Mouse (Mus musculus): ENCODE results near the gene Ppm1h.

Ppm1h gene

DNA sequence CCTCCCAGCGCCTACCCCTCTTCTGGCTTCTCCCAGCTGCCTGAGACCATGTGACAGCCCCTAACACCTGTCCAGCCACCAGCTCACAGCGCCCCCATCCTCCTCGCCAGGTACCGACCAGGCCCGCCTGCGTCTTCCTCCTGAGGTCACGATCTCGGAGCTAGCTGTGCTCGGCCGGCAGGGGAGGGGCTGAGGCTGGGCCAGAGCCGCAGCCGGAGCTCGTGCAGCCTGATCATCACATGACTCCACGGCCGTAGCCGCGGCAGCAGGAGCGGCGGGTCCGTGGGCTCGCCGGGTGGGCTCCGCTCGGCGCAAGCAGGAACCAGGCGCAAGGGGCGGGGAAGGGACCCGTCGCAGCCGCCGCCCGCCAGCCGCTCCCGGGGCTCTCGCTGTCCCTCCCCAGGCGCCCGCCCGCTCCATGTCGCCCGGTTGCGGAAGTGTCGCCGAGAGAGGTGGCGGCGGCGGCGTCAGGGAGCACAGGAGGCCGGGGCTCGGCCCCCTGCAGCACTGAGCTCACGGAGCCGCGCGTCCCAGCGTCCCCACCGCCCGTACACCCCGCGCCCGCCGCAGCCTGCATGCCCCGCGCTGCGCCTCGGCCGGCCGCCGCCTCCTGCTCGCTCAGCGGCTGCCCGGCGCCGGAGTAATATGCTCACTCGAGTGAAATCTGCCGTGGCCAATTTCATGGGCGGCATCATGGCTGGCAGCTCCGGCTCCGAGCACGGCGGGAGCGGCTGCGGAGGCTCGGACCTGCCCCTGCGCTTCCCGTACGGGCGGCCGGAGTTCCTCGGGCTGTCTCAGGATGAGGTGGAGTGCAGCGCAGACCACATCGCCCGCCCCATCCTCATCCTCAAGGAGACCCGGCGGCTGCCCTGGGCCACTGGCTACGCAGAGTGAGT, at the start of gene Ppm1h:
Gene Ppm1h, plus strand, starts transcription at position 222 of the 896 bp plus-strand sequence.
- in situ Hi-C loops (cut with MboI, MseI), result loop anchor here (5.0 kb wide), 1 partner anchor 104 kb away; no protein-coding TSS in a partner anchor

GRCm38 (mm10) chr10:122629003-122629402, 49.6 kb upstream of the Ppm1h start:
- in situ Hi-C loops (cut with MboI, MseI), result no loop called here

DNA sequence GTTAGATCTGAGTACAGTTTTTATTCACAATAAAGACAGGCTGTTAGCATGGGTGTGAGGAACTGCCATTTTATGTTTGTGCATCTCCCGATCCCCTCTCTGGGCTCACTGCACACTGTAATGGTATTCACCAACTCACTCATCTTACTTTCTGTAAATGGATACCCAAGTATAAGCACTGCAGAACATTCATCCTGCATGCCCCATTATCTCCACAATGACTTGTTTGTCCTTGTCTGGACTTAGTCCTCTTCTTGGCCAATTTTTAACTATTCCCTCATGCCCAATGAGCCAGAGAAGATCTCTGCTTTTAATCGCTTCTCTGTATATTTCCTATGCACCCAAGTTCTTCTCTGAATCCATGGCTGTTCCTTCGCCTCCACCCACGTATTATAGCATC, 38.7 kb upstream of the Ppm1h start:
- in situ Hi-C loops (cut with MboI, MseI), result no loop called here

DNA sequence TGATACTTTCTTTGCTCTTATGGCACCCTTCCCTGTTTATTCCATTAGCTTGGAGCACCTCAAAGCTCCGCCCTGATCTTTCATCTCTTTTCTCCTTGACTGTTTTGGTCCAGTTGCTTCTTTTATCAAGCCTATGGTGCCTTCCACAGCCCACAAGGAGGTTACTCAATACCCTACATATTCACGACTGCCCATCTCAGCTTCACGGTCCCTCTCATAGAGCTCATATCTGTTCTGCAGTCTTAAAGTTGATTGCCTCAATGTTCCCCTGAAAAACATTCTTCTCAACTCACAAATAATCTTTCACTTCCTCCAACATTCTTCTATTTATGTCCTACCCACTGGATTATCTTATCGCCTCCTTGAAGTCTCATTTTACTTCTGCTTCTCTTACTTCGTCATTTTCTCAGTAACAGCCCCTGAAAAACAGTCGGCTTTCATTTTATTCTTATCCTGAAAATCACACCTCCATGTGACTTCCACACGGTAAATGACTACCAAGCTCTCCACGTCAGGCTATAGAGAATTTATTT, 37.2 kb upstream of the Ppm1h start:
- in situ Hi-C loops (cut with MboI, MseI), result no loop called here

GRCm38 (mm10) chr10:122642125-122642524, 36.4 kb upstream of the Ppm1h start:
- in situ Hi-C loops (cut with MboI, MseI), result no loop called here

GRCm38 (mm10) chr10:122651932-122652331, 26.6 kb upstream of the Ppm1h start:
- in situ Hi-C loops (cut with MboI, MseI), result no loop called here

- in situ Hi-C loops (cut with MboI, MseI), result no loop called here
Measured at GRCm38 (mm10) chr10:122652578-122652977, 26.0 kb upstream of the Ppm1h start.

DNA sequence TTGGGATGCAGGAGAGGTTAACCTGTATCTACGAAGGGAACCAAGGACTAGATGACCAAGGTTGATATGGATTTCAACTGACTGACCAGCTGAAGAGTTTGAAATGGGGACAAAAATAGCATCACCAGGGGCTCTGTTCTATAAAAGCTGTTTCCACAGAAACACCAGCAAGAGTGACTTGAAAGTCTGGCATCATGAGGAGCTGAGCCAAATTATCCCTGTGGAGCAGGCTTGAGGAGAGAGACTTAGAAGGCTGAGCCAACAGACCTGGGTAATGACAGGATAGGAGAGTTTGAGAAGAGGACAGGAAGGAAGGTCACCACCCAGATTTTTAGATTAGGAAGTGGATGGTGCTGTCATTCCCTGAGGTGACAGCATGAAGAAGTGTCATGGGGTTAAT, 12.9 kb upstream of the Ppm1h start:
- in situ Hi-C loops (cut with MboI, MseI), result no loop called here

DNA sequence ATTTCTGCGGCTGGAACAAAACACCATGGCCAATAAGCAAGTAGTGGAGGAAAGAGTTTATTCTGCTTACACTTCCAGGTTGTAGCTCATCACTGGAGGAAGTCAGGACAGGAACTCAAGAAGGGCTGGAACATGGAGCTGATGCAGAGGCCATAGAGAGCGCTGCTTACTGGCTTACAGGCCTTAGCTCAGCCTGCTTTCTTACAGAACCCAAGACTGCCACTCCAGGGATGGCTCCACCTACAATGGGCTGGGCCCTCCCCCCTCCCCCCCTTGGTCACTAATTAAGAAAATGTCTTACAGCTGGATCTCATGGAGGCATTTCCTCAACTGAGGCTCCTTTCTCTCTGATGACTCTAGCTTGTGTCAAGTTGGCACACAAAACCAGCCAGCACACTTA, 7.3 kb upstream of the Ppm1h start:
- in situ Hi-C loops (cut with MboI, MseI), result no loop called here

- in situ Hi-C loops (cut with MboI, MseI), result no loop called here
Measured at GRCm38 (mm10) chr10:122672044-122672443, 6.5 kb upstream of the Ppm1h start.

- in situ Hi-C loops (cut with MboI, MseI), result loop anchor here (5.0 kb wide), 1 partner anchor 103 kb away; no protein-coding TSS in a partner anchor
Measured at GRCm38 (mm10) chr10:122679437-122680045, 979 bp downstream of the Ppm1h start.

DNA sequence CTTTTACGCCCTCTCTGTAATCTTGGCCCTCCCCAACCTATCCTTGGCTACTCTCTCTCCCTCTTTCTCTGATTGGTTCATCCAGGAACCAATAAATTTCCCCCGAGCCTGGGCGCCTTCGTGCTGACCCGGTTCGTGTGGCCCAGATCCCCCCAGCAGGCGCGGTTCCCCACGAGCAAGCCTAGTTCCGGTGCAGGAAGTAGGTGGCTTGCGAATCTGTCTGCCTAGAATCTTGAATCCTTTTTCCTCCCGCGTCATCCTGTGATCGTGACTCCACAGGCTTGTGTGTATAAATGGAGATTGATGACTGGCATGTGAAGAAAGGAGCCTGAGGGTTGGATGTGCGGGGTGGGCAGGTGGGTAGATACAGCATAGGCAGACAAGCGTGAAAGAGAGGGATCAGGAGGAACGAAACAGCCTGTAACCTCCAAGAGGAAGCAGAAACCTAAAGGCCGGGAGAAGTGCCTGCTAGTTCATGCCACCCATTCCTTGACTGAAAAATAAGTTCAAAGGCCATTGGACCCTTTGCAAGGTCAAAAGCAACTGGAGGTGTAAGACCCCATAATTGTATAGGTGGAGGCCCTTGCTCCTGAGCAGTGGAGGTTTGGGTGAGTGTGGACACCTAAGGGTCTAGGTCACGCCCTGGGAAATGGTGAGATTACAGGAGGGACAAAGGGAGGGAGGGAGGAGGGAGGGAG, 2.0 kb downstream of the Ppm1h start:
- in situ Hi-C loops (cut with MboI, MseI), result no loop called here

DNA sequence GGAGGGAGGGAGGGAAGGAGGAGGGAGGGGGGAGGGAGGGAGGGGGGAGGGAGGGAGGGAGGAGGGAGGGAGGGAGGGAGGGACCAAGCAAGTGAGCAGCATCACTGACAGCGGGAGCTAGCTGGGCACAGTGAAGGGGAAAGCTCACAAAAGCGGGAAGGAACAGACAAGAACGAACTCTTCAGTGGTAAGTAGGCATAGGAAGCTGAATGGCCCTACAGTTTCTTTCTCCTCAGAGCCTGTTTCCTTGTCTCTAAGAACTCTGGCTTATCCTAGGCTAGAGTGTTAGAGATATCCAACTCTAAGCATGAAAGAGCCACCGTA, 2.5 kb downstream of the Ppm1h start:
- in situ Hi-C loops (cut with MboI, MseI), result no loop called here

DNA sequence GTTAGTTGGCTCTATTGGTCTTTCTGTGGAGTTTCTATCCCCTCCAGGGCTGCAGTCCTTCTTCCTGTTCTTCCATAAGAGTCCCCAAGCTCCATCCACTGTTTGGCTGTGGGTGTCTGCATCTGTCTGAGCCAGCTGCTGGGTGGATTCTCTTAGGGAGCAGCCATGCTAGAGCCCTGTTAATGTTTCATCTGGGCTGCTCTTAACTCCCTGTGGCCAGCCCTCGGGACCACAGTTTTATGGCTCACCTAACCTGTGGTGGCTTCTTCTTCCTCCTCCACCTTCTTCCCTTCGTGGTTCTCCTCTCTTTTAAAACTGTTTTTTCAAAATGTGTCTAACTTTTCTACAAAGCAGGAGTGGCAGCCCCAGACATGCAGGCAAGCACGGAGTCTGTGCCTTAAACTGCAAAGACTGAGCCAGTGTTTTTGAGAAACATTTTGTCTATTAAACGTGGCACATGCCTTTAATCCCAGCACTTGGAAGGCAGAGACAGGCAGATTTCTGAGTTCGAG, 5.3 kb downstream of the Ppm1h start:
- in situ Hi-C loops (cut with MboI, MseI), result no loop called here

DNA sequence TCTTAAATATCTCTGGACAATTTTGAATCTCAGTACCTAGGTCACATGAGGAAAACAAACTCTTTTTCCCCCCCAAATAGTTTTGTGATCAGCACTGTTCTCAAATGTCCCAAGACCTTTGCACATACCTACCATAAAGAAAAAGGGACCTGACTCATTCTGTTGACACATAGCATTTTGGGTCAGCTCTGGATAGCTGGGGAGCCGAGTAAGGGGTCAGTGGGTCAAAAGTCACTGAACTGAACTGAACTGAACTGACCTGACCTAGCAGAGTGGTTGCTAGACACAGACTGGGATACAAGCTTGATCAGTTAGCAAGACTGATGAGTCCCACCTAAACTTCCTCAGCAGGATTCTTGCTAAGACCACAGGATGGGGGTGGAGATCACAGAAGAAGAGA, 6.7 kb downstream of the Ppm1h start:
- in situ Hi-C loops (cut with MboI, MseI), result no loop called here

DNA sequence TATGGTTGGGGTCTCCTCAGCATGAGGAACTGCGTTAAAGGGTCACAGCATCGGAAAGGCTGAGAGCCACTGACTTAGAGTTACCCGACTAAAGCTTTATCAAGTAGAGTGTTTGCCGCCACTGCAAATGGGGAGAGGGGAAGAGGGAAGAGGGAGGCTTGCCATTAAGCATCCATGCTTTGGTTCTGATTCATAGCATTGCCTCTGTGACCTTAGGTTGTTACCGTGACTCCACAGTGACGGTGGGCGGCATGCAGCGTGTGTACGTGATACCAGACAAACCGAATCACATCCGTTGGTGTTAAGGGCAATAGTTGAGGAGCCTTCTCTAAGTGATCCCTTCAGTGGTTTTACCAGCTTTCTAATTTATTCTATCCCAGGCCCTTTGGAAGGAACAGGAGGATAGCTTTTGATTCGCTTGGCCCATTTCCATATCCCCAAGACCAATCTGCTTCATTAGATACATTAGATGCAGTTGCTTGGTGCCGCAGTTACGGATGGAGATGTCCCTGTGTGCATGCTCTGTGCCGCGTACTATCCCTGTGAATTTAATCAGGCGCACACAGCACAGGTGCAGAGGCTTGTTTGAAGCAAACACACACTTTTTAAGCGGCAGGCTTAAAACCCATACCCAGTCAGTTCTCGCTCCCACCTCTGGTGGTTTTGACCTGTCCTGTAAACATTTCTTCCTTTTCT, 7.4 kb downstream of the Ppm1h start:
- in situ Hi-C loops (cut with MboI, MseI), result no loop called here

DNA sequence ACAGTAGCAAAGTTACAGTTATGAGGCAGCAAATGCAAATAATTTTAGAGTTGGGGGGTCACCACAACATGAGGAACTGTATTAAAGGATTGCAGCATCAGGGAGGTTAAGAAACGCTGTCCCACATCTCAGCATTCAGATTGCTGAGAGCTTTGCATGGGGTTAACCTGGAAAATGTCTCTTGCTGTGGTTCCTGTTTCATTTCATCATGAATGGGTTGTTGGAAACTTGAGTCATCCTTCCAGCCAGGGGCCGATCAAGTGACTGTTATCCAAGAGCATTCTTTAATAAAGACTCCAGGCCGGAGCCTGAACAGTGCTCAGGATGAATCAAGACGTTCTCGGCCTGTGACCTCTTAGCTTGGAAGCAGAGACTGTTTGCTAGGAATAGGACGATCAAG, 12.1 kb downstream of the Ppm1h start:
- in situ Hi-C loops (cut with MboI, MseI), result no loop called here

GRCm38 (mm10) chr10:122693158-122693777, 14.7 kb downstream of the Ppm1h start:
- in situ Hi-C loops (cut with MboI, MseI), result no loop called here

GRCm38 (mm10) chr10:122693911-122694618, 15.5 kb downstream of the Ppm1h start:
- in situ Hi-C loops (cut with MboI, MseI), result no loop called here

DNA sequence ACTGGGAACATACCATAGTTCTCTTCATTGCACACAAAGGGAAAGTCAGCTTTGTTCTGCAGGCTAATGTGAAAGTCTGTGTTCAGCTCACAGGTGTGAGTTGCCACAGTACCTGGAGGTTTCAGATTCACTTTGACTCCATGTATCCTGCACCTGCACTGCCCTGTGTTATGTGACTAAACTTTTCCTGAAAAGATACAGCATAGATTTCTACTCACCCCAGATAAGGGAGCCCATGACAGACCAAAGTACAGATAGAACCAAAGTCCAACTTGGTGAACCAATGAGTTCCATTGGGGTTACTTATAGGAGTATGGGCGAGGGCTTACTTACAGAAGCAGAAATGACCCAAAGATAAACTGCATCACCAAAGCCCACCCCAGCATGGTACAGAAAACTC, 17.8 kb downstream of the Ppm1h start:
- in situ Hi-C loops (cut with MboI, MseI), result no loop called here

Data from T-helper 1 cell (primary cell).